ENCODE assay signal across 26 mouse cellular contexts in the genomic region with DNA sequence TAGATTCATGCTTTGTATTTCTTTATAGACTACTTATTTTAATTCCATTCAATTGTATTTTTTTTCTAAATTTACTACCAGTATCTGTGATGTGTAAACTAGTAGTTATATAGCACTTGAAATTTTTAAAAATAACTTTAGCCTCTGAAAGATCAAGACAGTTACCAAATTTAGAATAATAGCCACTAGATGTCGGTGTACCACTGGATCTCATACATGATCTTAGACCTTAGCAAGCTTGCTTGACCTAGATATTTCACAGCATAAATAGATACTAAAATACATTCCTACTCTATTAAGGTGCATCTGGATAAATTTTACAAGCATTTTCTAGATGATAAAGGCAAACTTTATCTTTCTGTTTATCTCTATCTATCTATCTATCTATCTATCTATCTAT.
DNase-seq lines count a peak whose midpoint lies in the region; ATAC-seq and TF ChIP-seq lines count a peak whose summit lies in the region.
"Had no signal": no experiment of that assay in that cellular context is flagged by ENCODE, and none has a peak within 500 bp of the region (broad histone marks: within the 10 kb centered on the region; RNA-seq: fewer than 3 reads in every experiment).

No protein-coding gene starts in this region.

- H3K27ac ChIP-seq in layer of hippocampus, adult 2 months = no peak overlapping the region
- no peak overlapping the region for H3K27ac ChIP-seq in midbrain, postnatal 0 days (ENCODE audit: low read depth, low read length)
- no peak overlapping the region for H3K27ac ChIP-seq in midbrain, embryonic 13.5 days
- H3K27ac ChIP-seq: forebrain, embryonic 12.5 days; liver, embryonic 15.5 days; midbrain, embryonic 15.5 days; neural tube, embryonic 12.5 days had no signal

- no peaks in the 10 kb centered on the region for H3K4me1 ChIP-seq in midbrain, postnatal 0 days (ENCODE audit: insufficient read depth, low read length)
- H3K4me1 ChIP-seq in midbrain, embryonic 13.5 days (replicated peaks) = no peaks in the 10 kb centered on the region
- H3K4me1 ChIP-seq: forebrain, embryonic 12.5 days; liver, embryonic 15.5 days; megakaryocyte, embryonic 14.5 days; midbrain, embryonic 15.5 days; neural tube, embryonic 12.5 days had no signal

- no peaks in the 10 kb centered on the region for H3K9me3 ChIP-seq in midbrain, postnatal 0 days (ENCODE audit: low read length)
- no peaks in the 10 kb centered on the region for H3K9me3 ChIP-seq in midbrain, embryonic 13.5 days
- H3K9me3 ChIP-seq: forebrain, embryonic 12.5 days; liver, embryonic 15.5 days; megakaryocyte, embryonic 14.5 days; midbrain, embryonic 15.5 days; neural tube, embryonic 12.5 days had no signal

- 84% methylated on average over 1 of the region's 1 CpGs for WGBS in midbrain, postnatal 0 days
- 88% methylated on average over 1 of the region's 1 CpGs for WGBS in midbrain, embryonic 13.5 days

- peak; percentile 5 for DNase-seq in embryo, embryonic 10.5 days (ENCODE audit: low spot score)
- DNase-seq in embryo, embryonic 9.5 days (ENCODE audit: extremely low spot score) = no peak
- DNase-seq in layer of hippocampus, adult 2 months (ENCODE audit: low spot score in 2 of 2) = no peak
- DNase-seq in layer of hippocampus, postnatal 36 days = no peak
- DNase-seq in midbrain, postnatal 0 days (ENCODE audit: low spot score) = peak; percentile 38
- DNase-seq in brain, embryonic 14.5 days (ENCODE audit: low read depth) = peak; percentile 40
- no peak for DNase-seq in heart, postnatal 14 days
- DNase-seq: adrenal gland, adult 8-10 months; cerebellum, adult 11 months; cerebellum, adult 9-11 months; gastrocnemius, postnatal 14 days; kidney, adult 11 months; kidney, postnatal 25 days; left cerebral cortex, postnatal 4 days; lung, postnatal 4 days had no signal

- H3K9ac ChIP-seq in midbrain, postnatal 0 days (replicated peaks; ENCODE audit: low read length, poor library complexity, severe bottlenecking) = no peak overlapping the region
- H3K9ac ChIP-seq in midbrain, embryonic 13.5 days (replicated peaks) = no peak overlapping the region
- H3K9ac ChIP-seq: forebrain, embryonic 12.5 days; liver, embryonic 15.5 days; midbrain, embryonic 15.5 days; neural tube, embryonic 12.5 days had no signal

- no peaks in the 10 kb centered on the region for H3K27me3 ChIP-seq in midbrain, postnatal 0 days (ENCODE audit: insufficient read depth, low read length)
- no peaks in the 10 kb centered on the region for H3K27me3 ChIP-seq in midbrain, embryonic 13.5 days
- H3K27me3 ChIP-seq: forebrain, embryonic 12.5 days; liver, embryonic 15.5 days; megakaryocyte, embryonic 14.5 days; midbrain, embryonic 15.5 days; neural tube, embryonic 12.5 days had no signal

- no peaks in the 10 kb centered on the region for H3K36me3 ChIP-seq in midbrain, postnatal 0 days (ENCODE audit: insufficient read depth, low read length)
- no peaks in the 10 kb centered on the region for H3K36me3 ChIP-seq in midbrain, embryonic 13.5 days
- H3K36me3 ChIP-seq: forebrain, embryonic 12.5 days; liver, embryonic 15.5 days; midbrain, embryonic 15.5 days; neural tube, embryonic 12.5 days had no signal

- no peak for ATAC-seq in midbrain, postnatal 0 days (ENCODE audit: low FRiP score)
- ATAC-seq in midbrain, embryonic 13.5 days = no peak
- ATAC-seq: activated CD4-positive, CD25-positive, alpha-beta regulatory T cell, adult 4 months; CD4-positive, CD25-positive, alpha-beta regulatory T cell, adult 4 months; lung, postnatal 0 days; midbrain, embryonic 15.5 days had no signal

- TF ChIP-seq POLR2A in brain, embryonic 14.5 days (IDR thresholded peaks at IDR 0.05; ENCODE audit: borderline replicate concordance, extremely low read depth, insufficient read depth, insufficient read length, poor library complexity, severe bottlenecking) = no peak

- no peak overlapping the region for H3K4me2 ChIP-seq in midbrain, postnatal 0 days (ENCODE audit: low read depth, low read length, poor library complexity, severe bottlenecking)
- no peak overlapping the region for H3K4me2 ChIP-seq in midbrain, embryonic 13.5 days (replicated peaks)
- H3K4me2 ChIP-seq: forebrain, embryonic 12.5 days; liver, embryonic 15.5 days; midbrain, embryonic 15.5 days; neural tube, embryonic 12.5 days had no signal

- TF ChIP-seq CTCF in layer of hippocampus, adult 2 months (conservative IDR thresholded peaks at IDR 0.05) = peak; percentile 45
- TF ChIP-seq CTCF in midbrain, postnatal 0 days (IDR thresholded peaks at IDR 0.05) = peak; percentile 60
- TF ChIP-seq CTCF in brain, embryonic 14.5 days (IDR thresholded peaks at IDR 0.05; ENCODE audit: borderline replicate concordance, extremely low read depth, insufficient read depth, insufficient read length) = no peak

- H3K4me3 ChIP-seq in layer of hippocampus, adult 2 months = no peak overlapping the region
- H3K4me3 ChIP-seq in midbrain, postnatal 0 days (ENCODE audit: low read depth, low read length) = no peak overlapping the region
- no peak overlapping the region for H3K4me3 ChIP-seq in midbrain, embryonic 13.5 days (replicated peaks)
- H3K4me3 ChIP-seq: erythroblast, embryonic 14.5 days; forebrain, embryonic 12.5 days; liver, embryonic 15.5 days; megakaryocyte, embryonic 14.5 days; midbrain, embryonic 15.5 days; myocyte; neural tube, embryonic 12.5 days had no signal

- intact Hi-C loops in heart, postnatal 14 days (cut with DNase I) = no loop called here

Comparison
In these comparisons a context has a peak if more than half of its experiments do, and no peak if none do; other contexts are left out.
1. DNase-seq: peak in embryo, embryonic 10.5 days (single experiment), midbrain, postnatal 0 days (single experiment) and brain, embryonic 14.5 days (single experiment); none in embryo, embryonic 9.5 days (single experiment), layer of hippocampus, adult 2 months (0 of 2), layer of hippocampus, postnatal 36 days (0 of 2) and heart, postnatal 14 days (0 of 2).